Mouse (Mus musculus) MEL (cell line): ENCODE measurements around the gene Ints5.

ENCODE experiments used
- CTCF ChIP-seq, 3 experiments: IDR thresholded peaks in 2 of 3; conservative IDR thresholded peaks in 1 of 3; 2 replicates each; pipeline ENCODE4 v1.5.1; 2011 to 2012; ENCODE audit warnings: low read length in 3 of 3, low read depth in 2 of 3, mild to moderate bottlenecking in 2 of 3, improper control_type of control experiment in 1 of 3, inconsistent platforms in 1 of 3, mixed read lengths in 1 of 3, moderate library complexity in 1 of 3; ENCODE audit not compliant: control insufficient read depth in 1 of 3, insufficient read depth in 1 of 3, poor library complexity in 1 of 3, severe bottlenecking in 1 of 3
- E2F4 ChIP-seq: IDR thresholded peaks from 2 replicates; pipeline ENCODE4 v1.6.1; 2011; ENCODE audit warnings: low read depth, low read length, improper control_type of control experiment, borderline replicate concordance
- ETS1 ChIP-seq: IDR thresholded peaks from 2 replicates; pipeline ENCODE4 v1.6.1; 2012; ENCODE audit warnings: low read depth, mild to moderate bottlenecking, inconsistent platforms, low read length, improper control_type of control experiment, moderate library complexity
- GATA1 ChIP-seq: IDR thresholded peaks from 2 replicates; pipeline ENCODE4 v1.6.1; 2011; ENCODE audit warnings: low read depth, low read length, improper control_type of control experiment
- MAFK ChIP-seq: IDR thresholded peaks from 2 replicates; pipeline ENCODE4 v1.6.1; 2011; ENCODE audit warnings: low read depth, mild to moderate bottlenecking, low read length, improper control_type of control experiment, borderline replicate concordance
- POLR2A ChIP-seq, 2 experiments: IDR thresholded peaks; 2 replicates each; pipeline ENCODE4 v1.6.1; 2011 to 2012; ENCODE audit warnings: low read length in 2 of 2, mild to moderate bottlenecking in 2 of 2, control low read depth in 1 of 2, improper control_type of control experiment in 1 of 2, low read depth in 1 of 2, moderate library complexity in 1 of 2; ENCODE audit not compliant: control insufficient read depth in 1 of 2, insufficient read depth in 1 of 2, poor library complexity in 1 of 2
- USF1 ChIP-seq: IDR thresholded peaks from 2 replicates; pipeline ENCODE4 v1.6.1; 2014; ENCODE audit warnings: low read depth, mild to moderate bottlenecking, inconsistent platforms, low read length, improper control_type of control experiment, moderate library complexity
- ZKSCAN1 ChIP-seq: IDR thresholded peaks from 2 replicates; pipeline ENCODE4 v1.6.1; 2012; ENCODE audit warnings: low read depth, mild to moderate bottlenecking, inconsistent platforms, low read length, improper control_type of control experiment, moderate library complexity

DNA sequence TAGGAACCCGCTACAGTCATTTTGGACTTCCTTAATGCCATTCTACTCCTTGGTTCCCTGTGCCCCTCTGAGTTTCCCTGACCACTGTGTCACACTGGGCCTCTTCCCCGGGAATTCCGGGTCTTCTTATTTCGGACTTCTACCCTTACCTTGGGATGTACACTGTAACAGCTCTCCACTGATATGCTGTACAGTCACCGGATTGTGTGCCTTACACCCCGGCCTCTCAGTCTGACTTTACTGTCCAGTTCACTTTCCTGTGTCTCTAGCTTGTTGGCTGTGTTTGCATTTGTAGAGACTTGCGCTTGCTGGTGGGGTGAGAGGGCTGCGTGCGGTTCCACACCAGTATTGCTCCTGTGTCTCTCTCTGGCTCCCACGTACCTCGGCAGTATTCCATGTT lies 37.3 kb downstream of the Ints5 start:
- TF ChIP-seq E2F4 (no peak), CTCF (IDR thresholded peaks at IDR 0.05 in 2 of 3, conservative IDR thresholded peaks at IDR 0.05 in 1 of 3; ENCODE audit: control insufficient read depth in 1 of 3, insufficient read depth in 1 of 3, low read depth in 2 of 3, low read length in 3 of 3, poor library complexity in 1 of 3, severe bottlenecking in 1 of 3) (no peak), GATA1 (no peak), ZKSCAN1 (no peak), USF1 (no peak), ETS1 (no peak), POLR2A (IDR thresholded peaks at IDR 0.05; ENCODE audit: control insufficient read depth in 1 of 2, insufficient read depth in 1 of 2, low read depth in 1 of 2, low read length in 2 of 2, poor library complexity in 1 of 2) (no peak), MAFK (no peak)
